Mouse (Mus musculus): ENCODE measurements around the gene Elp5. TPM values are rescaled to one million over a fixed set of nuclear protein-coding genes. Genes with fewer than 3 reads are reported as not detected.

The Elp5 gene
- polyA plus RNA-seq, 1 experiment from 2014 or later, result 97.8 TPM

- Histone ChIP-seq H3K36me3 (no peaks in the 10 kb centered on the region), H3K27me3 (no peaks in the 10 kb centered on the region), H3K4me3 (no peak overlapping the region), H3K9me3 (replicated peaks) (no peaks in the 10 kb centered on the region), H3K4me2 (no peak overlapping the region), H3K4me1 (replicated peaks) (peaks cover 18% of the 10 kb centered on the region), H3K9ac (no peak overlapping the region), H3K27ac (no peak overlapping the region)
- 37% methylated on average over 1 of the region's 1 CpGs for WGBS
- no peak for ATAC-seq (replicated peaks; ENCODE audit: insufficient number of reproducible peaks, insufficient read depth, low FRiP score, low read depth)
Measured at GRCm38 (mm10) chr11:69952274-69952673, 30.0 kb downstream of the Elp5 start.

- Histone ChIP-seq H3K4me1 (replicated peaks) (peaks cover 28% of the 10 kb centered on the region), H3K27ac (no peak overlapping the region), H3K4me2 (no peak overlapping the region), H3K27me3 (no peaks in the 10 kb centered on the region), H3K4me3 (no peak overlapping the region), H3K9me3 (replicated peaks) (no peaks in the 10 kb centered on the region), H3K9ac (no peak overlapping the region), H3K36me3 (peaks cover 1% of the 10 kb centered on the region; the same call in 1 of the 2 replicates)
- no peak for ATAC-seq (replicated peaks; ENCODE audit: insufficient number of reproducible peaks, insufficient read depth, low FRiP score, low read depth)
- 33% methylated on average over 4 of the region's 4 CpGs for WGBS
Measured at GRCm38 (mm10) chr11:69950807-69951459, 31.4 kb downstream of the Elp5 start.

GRCm38 (mm10) chr11:69948763-69949150, 33.6 kb downstream of the Elp5 start:
- Histone ChIP-seq H3K36me3 (peaks cover 22% of the 10 kb centered on the region), H3K9me3 (replicated peaks) (no peaks in the 10 kb centered on the region), H3K4me2 (peak overlapping the region; percentile 84), H3K4me3 (peak overlapping the region; percentile 59), H3K27ac (peak overlapping the region; percentile 95), H3K4me1 (replicated peaks) (peaks cover 34% of the 10 kb centered on the region), H3K9ac (peak overlapping the region; percentile 40), H3K27me3 (no peaks in the 10 kb centered on the region)
- WGBS, result 1% methylated on average over 14 of the region's 14 CpGs
- ATAC-seq (replicated peaks; ENCODE audit: insufficient number of reproducible peaks, insufficient read depth, low FRiP score, low read depth), result peak; percentile 16; the same call in 1 of the 2 replicates

- under 1% methylated on average over 34 of the region's 34 CpGs for WGBS
- H3K36me3 ChIP-seq, result peaks cover 23% of the 10 kb centered on the region
- H3K27ac ChIP-seq, result peak within 1 kb of the TSS; percentile 95
- no peaks in the 10 kb centered on the region for H3K9me3 ChIP-seq (replicated peaks)
- ATAC-seq (replicated peaks; ENCODE audit: insufficient number of reproducible peaks, insufficient read depth, low FRiP score, low read depth), result peak; percentile 91
- peak within 1 kb of the TSS; percentile 84 for H3K4me2 ChIP-seq
- peaks cover 29% of the 10 kb centered on the region for H3K4me1 ChIP-seq (replicated peaks)
- H3K9ac ChIP-seq, result peak within 1 kb of the TSS; percentile 59
- no peaks in the 10 kb centered on the region for H3K27me3 ChIP-seq
- H3K4me3 ChIP-seq, result peak within 1 kb of the TSS; percentile 59
Measured at GRCm38 (mm10) chr11:69948066-69948762, 34.1 kb downstream of the Elp5 start, which contains the start of gene Slc2a4. Gene Slc2a4, minus strand, starts transcription at chr11:69948188.

GRCm38 (mm10) chr11:69947337-69948065, 34.8 kb downstream of the Elp5 start:
- peak overlapping the region; percentile 59 for H3K4me3 ChIP-seq
- no peaks in the 10 kb centered on the region for H3K27me3 ChIP-seq
- peak overlapping the region; percentile 84 for H3K4me2 ChIP-seq
- H3K4me1 ChIP-seq (replicated peaks), result peaks cover 28% of the 10 kb centered on the region
- WGBS, result 5% methylated on average over 29 of the region's 29 CpGs
- peak overlapping the region; percentile 95 for H3K27ac ChIP-seq
- H3K9me3 ChIP-seq (replicated peaks), result no peaks in the 10 kb centered on the region
- peak; percentile 81 for ATAC-seq (replicated peaks; ENCODE audit: insufficient number of reproducible peaks, insufficient read depth, low FRiP score, low read depth)
- H3K36me3 ChIP-seq, result peaks cover 23% of the 10 kb centered on the region
- peak overlapping the region; percentile 59 for H3K9ac ChIP-seq

- Histone ChIP-seq H3K4me2 (peak overlapping the region; percentile 84), H3K4me3 (peak overlapping the region; percentile 59), H3K36me3 (peaks cover 23% of the 10 kb centered on the region), H3K9me3 (replicated peaks) (no peaks in the 10 kb centered on the region), H3K4me1 (replicated peaks) (peaks cover 28% of the 10 kb centered on the region), H3K9ac (0 out of 2 replicates have a peak overlapping the region, but pooled peaks have one; percentile 5), H3K27ac (peak overlapping the region; percentile 95), H3K27me3 (no peaks in the 10 kb centered on the region)
- WGBS, result 85% methylated on average over 18 of the region's 18 CpGs
- no peak for ATAC-seq (replicated peaks; ENCODE audit: insufficient number of reproducible peaks, insufficient read depth, low FRiP score, low read depth)
Measured at GRCm38 (mm10) chr11:69945997-69946891, 36.1 kb downstream of the Elp5 start.

GRCm38 (mm10) chr11:69945216-69945615, 37.1 kb downstream of the Elp5 start:
- H3K4me3 ChIP-seq, result no peak overlapping the region
- 72% methylated on average over 13 of the region's 13 CpGs for WGBS
- no peaks in the 10 kb centered on the region for H3K27me3 ChIP-seq
- H3K27ac ChIP-seq, result no peak overlapping the region
- H3K9ac ChIP-seq, result no peak overlapping the region
- ATAC-seq (replicated peaks; ENCODE audit: insufficient number of reproducible peaks, insufficient read depth, low FRiP score, low read depth), result no peak
- H3K36me3 ChIP-seq, result peaks cover 23% of the 10 kb centered on the region
- H3K9me3 ChIP-seq (replicated peaks), result no peaks in the 10 kb centered on the region
- H3K4me1 ChIP-seq (replicated peaks), result peaks cover 28% of the 10 kb centered on the region
- no peak overlapping the region for H3K4me2 ChIP-seq

- no peak for ATAC-seq (replicated peaks; ENCODE audit: insufficient number of reproducible peaks, insufficient read depth, low FRiP score, low read depth)
Measured at GRCm38 (mm10) chr11:69940962-69941361, 41.4 kb downstream of the Elp5 start.

DNA sequence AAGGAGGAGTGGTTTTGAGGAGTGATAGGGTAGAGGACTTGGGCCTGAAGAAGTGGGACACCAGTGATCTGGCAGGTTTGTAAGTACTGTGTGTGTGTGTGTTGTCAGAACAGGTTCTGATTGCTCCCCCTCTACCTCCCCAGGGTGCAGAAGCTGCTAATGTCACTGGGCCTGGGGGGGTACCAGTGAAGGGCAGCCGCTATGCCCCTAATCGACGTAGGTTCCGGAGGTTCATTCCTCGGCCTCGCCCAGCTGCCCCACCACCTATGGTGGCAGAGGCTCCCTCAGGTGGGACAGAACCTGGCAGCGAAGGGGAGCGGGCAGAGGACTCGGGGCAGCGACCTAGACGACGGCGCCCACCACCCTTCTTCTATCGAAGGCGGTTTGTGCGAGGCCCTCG, 42.6 kb downstream of the Elp5 start:
- 87% methylated on average over 17 of the region's 17 CpGs for WGBS
- Histone ChIP-seq H3K4me1 (replicated peaks) (peaks cover 36% of the 10 kb centered on the region), H3K4me2 (no peak overlapping the region), H3K27me3 (peaks cover 26% of the 10 kb centered on the region), H3K4me3 (no peak overlapping the region), H3K27ac (no peak overlapping the region), H3K9ac (no peak overlapping the region), H3K36me3 (peaks cover 11% of the 10 kb centered on the region), H3K9me3 (replicated peaks) (no peaks in the 10 kb centered on the region)
- ATAC-seq (replicated peaks; ENCODE audit: insufficient number of reproducible peaks, insufficient read depth, low FRiP score, low read depth), result no peak

More at GRCm38 (mm10) chr11:69940962-69941361, 41.4 kb downstream of the Elp5 start:
- H3K4me3 ChIP-seq, result no peak overlapping the region
- no peak overlapping the region for H3K27ac ChIP-seq
- 69% methylated on average over 4 of the region's 4 CpGs for WGBS
- H3K4me1 ChIP-seq (replicated peaks), result peaks cover 31% of the 10 kb centered on the region
- H3K27me3 ChIP-seq, result peaks cover 20% of the 10 kb centered on the region
- H3K9ac ChIP-seq, result no peak overlapping the region
- H3K4me2 ChIP-seq, result no peak overlapping the region
- peaks cover 22% of the 10 kb centered on the region for H3K36me3 ChIP-seq
- H3K9me3 ChIP-seq (replicated peaks), result no peaks in the 10 kb centered on the region

DNA sequence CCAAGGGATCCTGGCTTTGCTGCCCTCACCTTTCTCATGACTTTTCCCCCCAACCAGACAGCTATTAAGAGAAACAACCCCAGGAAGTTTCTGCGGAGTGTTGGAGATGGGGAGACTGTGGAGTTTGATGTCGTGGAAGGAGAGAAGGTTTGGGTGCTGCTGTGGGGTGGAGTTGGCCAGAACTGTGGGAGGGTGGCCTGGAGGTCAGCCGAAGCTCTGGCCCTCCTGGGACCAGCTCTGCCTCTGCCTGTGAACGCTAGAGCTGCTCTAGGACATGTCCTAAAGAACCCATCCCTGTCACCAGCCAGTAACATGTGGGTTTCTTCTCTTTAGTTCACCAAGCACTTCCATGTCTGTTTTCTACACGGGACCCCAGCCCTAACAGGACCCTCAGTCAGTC, 43.1 kb downstream of the Elp5 start:
- Histone ChIP-seq H3K9ac (no peak overlapping the region), H3K4me1 (replicated peaks) (peaks cover 41% of the 10 kb centered on the region), H3K27me3 (peaks cover 26% of the 10 kb centered on the region), H3K9me3 (replicated peaks) (no peaks in the 10 kb centered on the region), H3K4me3 (no peak overlapping the region), H3K36me3 (peaks cover 5% of the 10 kb centered on the region; the same call in 1 of the 2 replicates), H3K4me2 (no peak overlapping the region), H3K27ac (no peak overlapping the region)
- WGBS, result 57% methylated on average over 5 of the region's 5 CpGs
- ATAC-seq (replicated peaks; ENCODE audit: insufficient number of reproducible peaks, insufficient read depth, low FRiP score, low read depth), result no peak
